Mouse (Mus musculus): ENCODE data around the gene Zfp692.
A peak's percentile ranks its signal among the peaks of the same experiment; 100 is the strongest.
"Not testable (repeated sequence)": the region's sequence is repeated elsewhere in the genome, so short reads cannot be mapped to it uniquely, and the experiment has no call there.

Zfp692 gene

GRCm38 (mm10) chr11:58354476-58354875 lies 47.6 kb downstream of the Zfp692 start:
- peak in 1 of 2 experiments; percentile 21 for DNase-seq (ENCODE audit: low spot score in 2 of 2)

- no peak for DNase-seq (ENCODE audit: low spot score in 2 of 2)
Observed at GRCm38 (mm10) chr11:58354927-58355326, 48.1 kb downstream of the Zfp692 start.

GRCm38 (mm10) chr11:58357042-58357441 lies 50.2 kb downstream of the Zfp692 start:
- no peak for DNase-seq (ENCODE audit: low spot score in 2 of 2)

GRCm38 (mm10) chr11:58357844-58358534 lies 51.1 kb downstream of the Zfp692 start:
- no peak for DNase-seq (ENCODE audit: low spot score in 2 of 2)

- not testable (repeated sequence) for DNase-seq (ENCODE audit: low spot score in 2 of 2)
Observed at GRCm38 (mm10) chr11:58362562-58362961, 55.7 kb downstream of the Zfp692 start.
